Mouse (Mus musculus) hindbrain, embryonic 13.5 days (tissue): Measurements from ENCODE around the gene BC029722. TPM values are rescaled to one million over a fixed set of nuclear protein-coding genes. Genes with fewer than 3 reads are reported as not detected.

Source experiments
- ATAC-seq: fragments of 200-750 bp; cut with Nextera tagmentation; 2 replicates; pipeline ENCODE4 v1.8.0; 2017; ENCODE audit warnings: moderate TSS enrichment; ENCODE audit not compliant: low FRiP score
- H3K27ac ChIP-seq: fragments of 300-500 bp; sonication (generic); 2 replicates; pipeline ENCODE4 v1.5.1; 2015; ENCODE audit warnings: inconsistent platforms, mild to moderate bottlenecking, moderate library complexity
- H3K27me3 ChIP-seq: fragments of 300-500 bp; sonication (generic); 2 replicates; pipeline ENCODE4 v1.6.1; 2015; ENCODE audit warnings: mild to moderate bottlenecking, inconsistent platforms
- H3K36me3 ChIP-seq: fragments of 300-500 bp; sonication (generic); 2 replicates; pipeline ENCODE4 v1.6.1; 2015; ENCODE audit warnings: mild to moderate bottlenecking, inconsistent platforms
- H3K4me1 ChIP-seq: fragments of 300-500 bp; sonication (generic); replicated peaks from 2 replicates; pipeline ENCODE4 v1.6.1; 2015; ENCODE audit warnings: inconsistent platforms
- H3K4me2 ChIP-seq: fragments of 300-500 bp; sonication (generic); 2 replicates; pipeline ENCODE4 v1.6.1; 2015; ENCODE audit warnings: inconsistent platforms, mild to moderate bottlenecking, moderate library complexity
- H3K4me3 ChIP-seq: fragments of 300-500 bp; sonication (generic); 2 replicates; pipeline ENCODE4 v1.5.1; 2015; ENCODE audit warnings: mild to moderate bottlenecking, inconsistent platforms
- H3K9ac ChIP-seq: fragments of 300-500 bp; sonication (generic); 2 replicates; pipeline ENCODE4 v1.6.1; 2015; ENCODE audit warnings: mild to moderate bottlenecking, inconsistent platforms
- H3K9me3 ChIP-seq: fragments of 300-500 bp; sonication (generic); 2 replicates; pipeline ENCODE4 v1.6.1; 2016; ENCODE audit warnings: inconsistent platforms
- WGBS: fragments of 180-500 bp; shearing (Covaris S2); methylation state at CpG from one replicate; pipeline ENCODE4 v1.1.7; 2015; 5-methylcytosine and 5-hydroxymethylcytosine counted together
- polyA plus RNA-seq: library from polyadenylated mRNA; unstranded; fragments of >200 nt; fragmentation: Nextera tagmentation; extraction: Ambion mirVana; gene quantifications from 2 replicates; pipeline ENCODE4 v1.2.1, GENCODE M21; 2015

BC029722 gene
- 28.5 and 28.6 TPM in 2 replicates for polyA plus RNA-seq

GRCm38 (mm10) chr2:155819392-155819448, at the start of gene BC029722:
Gene BC029722, minus strand, starts transcription at chr2:155819426.
- H3K27ac ChIP-seq, result peak within 1 kb of the TSS; percentile 91
- ATAC-seq, result no peak
- H3K4me3 ChIP-seq, result peak within 1 kb of the TSS; percentile 58
- H3K9ac ChIP-seq, result peak within 1 kb of the TSS; percentile 90
- peaks cover 79% of the 10 kb centered on the region for H3K36me3 ChIP-seq
- peaks cover 35% of the 10 kb centered on the region for H3K4me1 ChIP-seq
- no peaks in the 10 kb centered on the region for H3K9me3 ChIP-seq
- H3K4me2 ChIP-seq, result peak within 1 kb of the TSS; percentile 83
- H3K27me3 ChIP-seq, result no peaks in the 10 kb centered on the region

- WGBS, result 97% methylated on average over 8 of the region's 8 CpGs
- Histone ChIP-seq H3K9ac (no peak overlapping the region), H3K27ac (no peak overlapping the region), H3K36me3 (peaks cover 16% of the 10 kb centered on the region), H3K4me3 (no peak overlapping the region), H3K9me3 (no peaks in the 10 kb centered on the region), H3K27me3 (no peaks in the 10 kb centered on the region), H3K4me1 (peaks cover 35% of the 10 kb centered on the region), H3K4me2 (no peak overlapping the region)
- no peak for ATAC-seq
These were observed 49.1 kb upstream of the BC029722 start for GRCm38 (mm10) chr2:155868320-155868719.

GRCm38 (mm10) chr2:155863301-155863867, 44.2 kb upstream of the BC029722 start:
- peak overlapping the region; percentile 82 for H3K27ac ChIP-seq
- H3K9me3 ChIP-seq, result no peaks in the 10 kb centered on the region
- H3K4me2 ChIP-seq, result peak overlapping the region; percentile 35
- 41% methylated on average over 11 of the region's 11 CpGs for WGBS
- H3K36me3 ChIP-seq, result peaks cover 8% of the 10 kb centered on the region
- H3K4me3 ChIP-seq, result no peak overlapping the region
- no peaks in the 10 kb centered on the region for H3K27me3 ChIP-seq
- peaks cover 20% of the 10 kb centered on the region for H3K4me1 ChIP-seq
- peak; percentile 70 for ATAC-seq
- H3K9ac ChIP-seq, result peak overlapping the region; percentile 59; the same call in 1 of the 2 replicates

- Histone ChIP-seq H3K27ac (peak overlapping the region; percentile 88), H3K4me1 (peaks cover 20% of the 10 kb centered on the region), H3K27me3 (no peaks in the 10 kb centered on the region), H3K9ac (peak overlapping the region; percentile 15; the same call in 1 of the 2 replicates), H3K36me3 (peaks cover 4% of the 10 kb centered on the region; the same call in 1 of the 2 replicates), H3K9me3 (no peaks in the 10 kb centered on the region), H3K4me3 (no peak overlapping the region), H3K4me2 (peak overlapping the region; percentile 35)
- peak; percentile 97 for ATAC-seq
- 51% methylated on average over 13 of the region's 13 CpGs for WGBS
These were observed 43.5 kb upstream of the BC029722 start for GRCm38 (mm10) chr2:155862573-155863300.

GRCm38 (mm10) chr2:155861581-155861980, 42.4 kb upstream of the BC029722 start:
- Histone ChIP-seq H3K4me2 (no peak overlapping the region), H3K4me3 (no peak overlapping the region), H3K9me3 (no peaks in the 10 kb centered on the region), H3K27me3 (no peaks in the 10 kb centered on the region), H3K36me3 (0 out of 2 replicates have a peak, but pooled peaks cover 7% of the 10 kb centered on the region), H3K9ac (no peak overlapping the region), H3K27ac (peak overlapping the region; percentile 88; the same call in 1 of the 2 replicates), H3K4me1 (peaks cover 20% of the 10 kb centered on the region)
- 94% methylated on average over 6 of the region's 6 CpGs for WGBS
- no peak for ATAC-seq

GRCm38 (mm10) chr2:155860102-155860501, 40.9 kb upstream of the BC029722 start:
- no peak overlapping the region for H3K27ac ChIP-seq
- peaks cover 18% of the 10 kb centered on the region; the same call in 1 of the 2 replicates for H3K36me3 ChIP-seq
- no peak overlapping the region for H3K9ac ChIP-seq
- no peaks in the 10 kb centered on the region for H3K27me3 ChIP-seq
- no peak for ATAC-seq
- no peak overlapping the region for H3K4me2 ChIP-seq
- no peaks in the 10 kb centered on the region for H3K9me3 ChIP-seq
- 90% methylated on average over 7 of the region's 7 CpGs for WGBS
- peaks cover 20% of the 10 kb centered on the region for H3K4me1 ChIP-seq
- no peak overlapping the region for H3K4me3 ChIP-seq

GRCm38 (mm10) chr2:155852536-155852935, 33.3 kb upstream of the BC029722 start:
- Histone ChIP-seq H3K9ac (no peak overlapping the region), H3K27ac (no peak overlapping the region), H3K4me2 (no peak overlapping the region), H3K4me3 (no peak overlapping the region), H3K36me3 (peaks cover 67% of the 10 kb centered on the region), H3K27me3 (no peaks in the 10 kb centered on the region), H3K4me1 (no peaks in the 10 kb centered on the region), H3K9me3 (no peaks in the 10 kb centered on the region)
- 91% methylated on average over 5 of the region's 5 CpGs for WGBS
- no peak for ATAC-seq

GRCm38 (mm10) chr2:155850120-155850519, 30.9 kb upstream of the BC029722 start:
- H3K36me3 ChIP-seq, result peaks cover 66% of the 10 kb centered on the region
- H3K27me3 ChIP-seq, result no peaks in the 10 kb centered on the region
- ATAC-seq, result no peak
- WGBS, result 83% methylated on average over 7 of the region's 7 CpGs
- H3K4me1 ChIP-seq, result no peaks in the 10 kb centered on the region
- H3K27ac ChIP-seq, result no peak overlapping the region
- H3K4me2 ChIP-seq, result no peak overlapping the region
- H3K9me3 ChIP-seq, result no peaks in the 10 kb centered on the region
- no peak overlapping the region for H3K9ac ChIP-seq
- no peak overlapping the region for H3K4me3 ChIP-seq

GRCm38 (mm10) chr2:155849464-155849863, 30.2 kb upstream of the BC029722 start:
- WGBS, result 73% methylated on average over 7 of the region's 7 CpGs
- H3K4me1 ChIP-seq, result no peaks in the 10 kb centered on the region

GRCm38 (mm10) chr2:155848291-155848690, 29.1 kb upstream of the BC029722 start:
- H3K4me3 ChIP-seq, result no peak overlapping the region
- no peaks in the 10 kb centered on the region for H3K9me3 ChIP-seq
- H3K4me1 ChIP-seq, result no peaks in the 10 kb centered on the region
- no peak; the same call in 1 of the 2 replicates for ATAC-seq
- no peak overlapping the region for H3K4me2 ChIP-seq
- 37% methylated on average over 6 of the region's 6 CpGs for WGBS
- peaks cover 66% of the 10 kb centered on the region for H3K36me3 ChIP-seq
- H3K9ac ChIP-seq, result no peak overlapping the region
- H3K27me3 ChIP-seq, result no peaks in the 10 kb centered on the region
- no peak overlapping the region for H3K27ac ChIP-seq

More at GRCm38 (mm10) chr2:155849464-155849863, 30.2 kb upstream of the BC029722 start:
- H3K27ac ChIP-seq, result no peak overlapping the region
- H3K36me3 ChIP-seq, result peaks cover 71% of the 10 kb centered on the region
- ATAC-seq, result no peak
- H3K27me3 ChIP-seq, result no peaks in the 10 kb centered on the region
- H3K9me3 ChIP-seq, result no peaks in the 10 kb centered on the region
- H3K4me3 ChIP-seq, result no peak overlapping the region
- H3K9ac ChIP-seq, result no peak overlapping the region
- H3K4me2 ChIP-seq, result no peak overlapping the region

GRCm38 (mm10) chr2:155846930-155847329, 27.7 kb upstream of the BC029722 start:
- Histone ChIP-seq H3K9ac (no peak overlapping the region), H3K27me3 (no peaks in the 10 kb centered on the region), H3K4me1 (no peaks in the 10 kb centered on the region), H3K9me3 (no peaks in the 10 kb centered on the region), H3K36me3 (peaks cover 58% of the 10 kb centered on the region), H3K4me3 (no peak overlapping the region), H3K4me2 (no peak overlapping the region), H3K27ac (no peak overlapping the region)
- 89% methylated on average over 8 of the region's 8 CpGs for WGBS
- ATAC-seq, result no peak

- no peak for ATAC-seq
- H3K27me3 ChIP-seq, result peaks cover 4% of the 10 kb centered on the region; the same call in 1 of the 2 replicates
These were observed 19.7 kb upstream of the BC029722 start for GRCm38 (mm10) chr2:155838961-155839360.

GRCm38 (mm10) chr2:155837961-155838360, 18.7 kb upstream of the BC029722 start:
- H3K4me1 ChIP-seq, result no peaks in the 10 kb centered on the region
- WGBS, result 77% methylated on average over 3 of the region's 3 CpGs
- no peaks in the 10 kb centered on the region for H3K36me3 ChIP-seq
- H3K4me3 ChIP-seq, result no peak overlapping the region
- H3K4me2 ChIP-seq, result no peak overlapping the region
- H3K27ac ChIP-seq, result no peak overlapping the region
- no peak overlapping the region for H3K9ac ChIP-seq
- ATAC-seq, result no peak
- H3K27me3 ChIP-seq, result peaks cover 4% of the 10 kb centered on the region; the same call in 1 of the 2 replicates
- H3K9me3 ChIP-seq, result no peaks in the 10 kb centered on the region

More at GRCm38 (mm10) chr2:155838961-155839360, 19.7 kb upstream of the BC029722 start:
- Histone ChIP-seq H3K36me3 (no peaks in the 10 kb centered on the region), H3K9ac (no peak overlapping the region), H3K9me3 (no peaks in the 10 kb centered on the region), H3K4me1 (no peaks in the 10 kb centered on the region), H3K27ac (no peak overlapping the region), H3K4me3 (no peak overlapping the region), H3K4me2 (no peak overlapping the region)
- WGBS, result 79% methylated on average over 4 of the region's 4 CpGs
